Mouse (Mus musculus) stomach, postnatal 0 days (tissue): ENCODE data around the gene Tmem132d.

Experiments
- CTCF ChIP-seq: IDR thresholded peaks from 2 replicates; pipeline ENCODE4 v1.5.1; 2016; ENCODE audit warnings: antibody characterized with exemption, low read depth, mild to moderate bottlenecking, moderate library complexity
- EP300 ChIP-seq: optimal IDR thresholded peaks from 2 replicates; pipeline ENCODE3; 2016; ENCODE audit warnings: antibody characterized with exemption

GRCm38 (mm10) chr5:127859719-127860118, 573.2 kb downstream of the Tmem132d start:
- TF ChIP-seq EP300, result no peak
- TF ChIP-seq CTCF, result no peak
